Mouse (Mus musculus) lung, adult 2 months (tissue): ENCODE data around the gene Krt72.

ENCODE experiments used
- CTCF ChIP-seq: fragments of 200-500 bp; IDR thresholded peaks from 2 replicates; pipeline ENCODE4 v1.5.1; 2011; ENCODE audit warnings: mild to moderate bottlenecking, low read length, control low read depth; ENCODE audit not compliant: insufficient read depth
- POLR2A ChIP-seq: fragments of 200-500 bp; IDR thresholded peaks from 2 replicates; pipeline ENCODE4 v1.6.1; 2011; ENCODE audit warnings: low read depth, mild to moderate bottlenecking, control low read depth, low read length, borderline replicate concordance; ENCODE audit errors: extremely low read depth

- TF ChIP-seq POLR2A (no peak), CTCF (no peak)
Measured at GRCm38 (mm10) chr15:101742711-101743110, 43.5 kb downstream of the Krt72 start, which contains the start of gene Krt71.
